Mouse (Mus musculus): ENCODE data around the gene Asxl1. TPM values are rescaled to one million over a fixed set of nuclear protein-coding genes. Genes with fewer than 3 reads are reported as not detected.
"Not testable (repeated sequence)": the region's sequence is repeated elsewhere in the genome, so short reads cannot be mapped to it uniquely, and the experiment has no call there.

Asxl1 gene
- polyA plus RNA-seq, 1 experiment = 11.8 TPM

- no peak for DNase-seq (ENCODE audit: low read depth)
Observed at GRCm38 (mm10) chr2:153345071-153345453, 567 bp upstream of the Asxl1 start.

- DNase-seq (ENCODE audit: low read depth) = no peak
Observed at GRCm38 (mm10) chr2:153346221-153347182, 873 bp downstream of the Asxl1 start.

GRCm38 (mm10) chr2:153347183-153347781 is 1.7 kb downstream of the Asxl1 start:
- no peak for DNase-seq (ENCODE audit: low read depth)

GRCm38 (mm10) chr2:153348100-153348831 is 2.6 kb downstream of the Asxl1 start:
- DNase-seq (ENCODE audit: low read depth) = no peak

DNA sequence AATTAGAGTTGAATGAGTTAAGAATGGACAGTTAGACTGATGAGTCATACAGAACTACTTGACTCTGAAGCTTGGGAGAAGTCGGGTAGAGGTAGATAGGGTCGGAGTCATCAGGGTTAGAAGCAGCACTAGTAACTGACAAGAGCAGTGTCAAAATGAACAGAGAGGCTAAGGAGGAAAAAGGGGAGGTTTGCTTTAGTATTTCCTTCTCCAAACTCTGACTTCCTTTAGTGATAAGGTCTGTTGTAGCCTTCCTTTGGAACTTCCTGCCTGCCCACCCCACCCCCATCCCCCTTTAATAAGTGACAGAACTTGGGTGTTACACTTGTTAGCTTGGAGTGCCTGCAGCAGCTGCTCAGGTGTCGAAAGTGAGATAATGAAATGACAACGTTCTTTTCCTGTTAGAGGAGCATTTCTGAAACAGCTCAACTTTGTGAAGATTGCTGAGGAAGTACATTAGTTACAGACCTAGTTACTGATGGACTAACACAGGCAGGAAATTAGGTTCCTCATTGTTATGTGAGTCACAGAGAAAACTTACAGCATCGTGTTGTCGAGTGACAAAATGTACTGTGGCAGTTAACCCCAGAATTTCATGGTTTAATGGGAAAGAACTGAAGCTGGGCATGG is 5.0 kb downstream of the Asxl1 start:
- DNase-seq (ENCODE audit: low read depth) = no peak

- no peak for DNase-seq (ENCODE audit: low read depth)
Observed at GRCm38 (mm10) chr2:153354648-153355047, 9.0 kb downstream of the Asxl1 start.

GRCm38 (mm10) chr2:153356784-153357183 is 11.2 kb downstream of the Asxl1 start:
- DNase-seq (ENCODE audit: low read depth) = no peak

- no peak for DNase-seq (ENCODE audit: low read depth)
Observed at GRCm38 (mm10) chr2:153361101-153361710, 15.6 kb downstream of the Asxl1 start.

DNA sequence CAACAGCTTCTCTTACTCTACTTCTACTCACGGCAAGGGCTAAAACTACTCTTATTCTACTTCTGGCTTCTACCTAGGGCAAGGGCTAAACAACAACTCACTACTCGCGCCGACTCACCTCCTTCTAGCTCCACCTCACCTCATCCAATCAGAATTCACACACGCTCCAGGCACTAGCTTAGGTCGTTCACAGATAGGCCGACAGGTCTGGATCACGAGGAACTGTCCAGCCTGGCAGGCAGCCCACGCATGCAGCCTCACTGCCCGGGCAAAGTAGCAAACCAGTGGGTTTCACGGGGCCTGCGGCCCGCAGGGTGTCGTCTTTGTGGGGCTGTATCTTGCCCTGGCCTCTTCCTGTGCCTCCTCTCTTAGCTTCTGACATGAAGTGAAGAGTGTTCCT is 18.9 kb downstream of the Asxl1 start:
- DNase-seq (ENCODE audit: low read depth) = not testable (repeated sequence)

- no peak for DNase-seq (ENCODE audit: low read depth)
Observed at GRCm38 (mm10) chr2:153370871-153371270, 25.2 kb downstream of the Asxl1 start.

GRCm38 (mm10) chr2:153375380-153375779 is 29.8 kb downstream of the Asxl1 start:
- DNase-seq (ENCODE audit: low read depth) = no peak

GRCm38 (mm10) chr2:153380479-153380878 is 34.9 kb downstream of the Asxl1 start:
- no peak for DNase-seq (ENCODE audit: low read depth)

- no peak for DNase-seq (ENCODE audit: low read depth)
Observed at GRCm38 (mm10) chr2:153389831-153390230, 44.2 kb downstream of the Asxl1 start.

DNA sequence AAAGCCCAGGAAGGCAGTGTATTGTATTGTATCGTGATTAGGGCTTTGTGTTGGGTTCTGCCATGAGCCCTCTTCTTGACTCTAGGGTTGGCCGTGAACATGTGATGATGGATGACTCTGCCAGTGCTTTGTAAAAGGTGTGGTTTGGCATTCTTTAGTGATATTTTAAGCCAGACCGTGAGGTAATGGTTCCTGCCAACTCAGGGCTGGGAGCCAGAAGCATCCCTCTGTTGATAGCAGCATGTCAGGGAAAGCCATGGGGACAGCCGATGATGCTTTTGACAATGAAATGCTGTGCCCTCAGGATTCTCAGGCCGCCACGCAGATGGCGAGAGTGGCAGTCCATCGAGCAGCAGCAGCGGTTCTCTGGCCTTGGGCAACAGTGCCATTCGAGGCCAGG is 47.4 kb downstream of the Asxl1 start:
- DNase-seq (ENCODE audit: low read depth) = no peak

- DNase-seq (ENCODE audit: low read depth) = no peak
Observed at GRCm38 (mm10) chr2:153397790-153398515, 52.3 kb downstream of the Asxl1 start.

DNA sequence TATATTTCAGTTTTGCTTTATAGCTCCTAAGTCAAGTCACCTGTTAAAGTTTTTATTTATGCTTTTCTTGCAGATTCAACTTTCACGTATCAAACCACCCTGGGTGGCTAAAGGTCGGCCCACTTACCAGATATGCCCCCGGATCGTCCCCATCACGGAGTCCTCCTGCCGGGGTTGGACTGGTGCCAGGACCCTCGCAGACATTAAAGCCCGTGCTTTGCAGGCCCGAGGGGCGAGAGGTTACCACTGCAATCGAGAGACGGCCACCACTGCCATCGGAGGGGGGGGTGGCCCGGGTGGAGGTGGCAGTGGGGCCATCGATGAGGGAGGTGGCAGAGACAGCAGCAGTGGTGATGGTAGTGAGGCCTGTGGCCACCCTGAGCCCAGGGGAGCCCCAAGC is 53.5 kb downstream of the Asxl1 start:
- DNase-seq (ENCODE audit: low read depth) = no peak

DNA sequence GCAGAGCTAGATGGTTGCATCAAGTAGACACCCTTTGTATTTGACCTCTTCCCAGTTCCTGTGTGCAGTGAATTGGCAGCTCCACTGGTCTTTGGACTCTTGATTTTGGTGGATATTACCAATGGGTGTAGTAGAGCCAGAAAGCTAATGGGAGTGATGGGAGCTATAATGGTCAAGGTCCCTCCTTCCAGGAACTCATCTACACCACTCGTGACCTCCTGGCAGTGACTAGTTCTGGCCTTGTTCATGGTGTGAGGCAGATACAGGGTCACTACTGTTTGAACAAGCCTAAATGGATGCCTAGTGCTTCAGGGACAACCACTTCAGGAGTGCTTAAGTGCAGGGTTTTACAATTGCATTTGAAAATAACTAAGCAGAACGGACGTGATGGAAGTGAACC is 58.4 kb downstream of the Asxl1 start:
- DNase-seq (ENCODE audit: low read depth) = no peak

DNA sequence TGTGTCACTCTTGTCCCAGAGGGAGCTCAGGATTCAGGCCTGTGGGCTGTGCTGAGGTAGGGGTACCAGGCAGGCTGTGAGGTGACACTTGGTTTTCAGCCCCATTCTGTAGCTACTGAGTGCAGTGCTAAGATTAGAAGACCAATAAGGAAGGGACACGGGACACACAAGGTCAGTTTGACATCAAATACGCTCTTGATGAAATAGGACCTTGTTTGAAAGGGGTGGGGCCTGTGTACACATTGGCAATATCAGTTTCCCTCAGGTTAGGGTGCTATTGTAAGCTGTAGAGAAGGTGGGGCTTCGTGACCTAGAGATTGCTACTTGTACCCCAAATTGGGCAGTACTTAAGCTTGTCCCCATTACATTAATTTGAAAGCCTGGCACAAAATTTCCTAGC is 59.3 kb downstream of the Asxl1 start:
- no peak for DNase-seq (ENCODE audit: low read depth)

- no peak for DNase-seq (ENCODE audit: low read depth)
Observed at GRCm38 (mm10) chr2:153406882-153407281, 61.3 kb downstream of the Asxl1 start.

- no peak for DNase-seq (ENCODE audit: low read depth)
Observed at GRCm38 (mm10) chr2:153408971-153409370, 63.3 kb downstream of the Asxl1 start.

GRCm38 (mm10) chr2:153411557-153411956 is 65.9 kb downstream of the Asxl1 start:
- DNase-seq (ENCODE audit: low read depth) = no peak
